Mouse (Mus musculus) kidney, postnatal 0 days (tissue): ENCODE results near the gene Hspa1l. TPM values are rescaled to one million over a fixed set of nuclear protein-coding genes. Genes with fewer than 3 reads are reported as not detected.
"Not testable (repeated sequence)": the region's sequence is repeated elsewhere in the genome, so short reads cannot be mapped to it uniquely, and the experiment has no call there.

Source experiments
- ATAC-seq: fragments of 200-750 bp; cut with Nextera tagmentation; replicated peaks from 2 replicates; pipeline ENCODE4 v1.8.0; 2017; ENCODE audit warnings: low read depth, moderate number of reproducible peaks, moderate TSS enrichment, moderate library complexity; ENCODE audit not compliant: low FRiP score
- DNase-seq: peaks from one replicate; pipeline ENCODE4 v3.0.0-alpha.2; 2016; ENCODE audit warnings: low spot score
- H3K27ac ChIP-seq: fragments of 300-500 bp; sonication (generic); 2 replicates; pipeline ENCODE4 v1.5.1; 2014; ENCODE audit warnings: mild to moderate bottlenecking
- H3K27me3 ChIP-seq: fragments of 300-500 bp; sonication (generic); 2 replicates; pipeline ENCODE4 v1.6.1; 2014; ENCODE audit warnings: low read length, mixed read lengths; ENCODE audit not compliant: insufficient read depth
- H3K36me3 ChIP-seq: fragments of 300-500 bp; sonication (generic); 2 replicates; pipeline ENCODE4 v1.6.1; 2014; ENCODE audit warnings: low read length, mixed read lengths; ENCODE audit not compliant: insufficient read depth
- H3K4me1 ChIP-seq: fragments of 300-500 bp; sonication (generic); replicated peaks from 2 replicates; pipeline ENCODE4 v1.6.1; 2014; ENCODE audit warnings: antibody characterized with exemption, low read length, mixed read lengths; ENCODE audit not compliant: insufficient read depth
- H3K4me2 ChIP-seq: fragments of 300-500 bp; sonication (generic); 2 replicates; pipeline ENCODE4 v1.6.1; 2014; ENCODE audit warnings: mild to moderate bottlenecking, low read length, moderate library complexity, mixed read lengths
- H3K4me3 ChIP-seq: fragments of 300-500 bp; sonication (generic); replicated peaks from 2 replicates; pipeline ENCODE4 v1.5.1; 2014; ENCODE audit warnings: low read depth, low read length
- H3K9ac ChIP-seq: fragments of 300-500 bp; sonication (generic); 2 replicates; pipeline ENCODE4 v1.6.1; 2014; ENCODE audit warnings: low read depth, low read length
- H3K9me3 ChIP-seq: fragments of 300-500 bp; sonication (generic); replicated peaks from 2 replicates; pipeline ENCODE4 v1.6.1; 2016; ENCODE audit warnings: low read length, inconsistent platforms, mixed read lengths
- CTCF ChIP-seq: IDR thresholded peaks from 2 replicates; pipeline ENCODE4 v1.5.1; 2016; ENCODE audit warnings: antibody characterized with exemption, low read depth, mild to moderate bottlenecking, moderate library complexity
- WGBS: fragments of 180-500 bp; shearing (Covaris S2); extraction: QIAGEN DNeasy Blood & Tissue Kit; methylation state at CpG from one replicate; pipeline ENCODE4 v1.1.7; 2014; 5-methylcytosine and 5-hydroxymethylcytosine counted together
- polyA plus RNA-seq: library from polyadenylated mRNA; unstranded; fragments of >200 nt; fragmentation: Nextera tagmentation; extraction: Ambion mirVana; gene quantifications from 2 replicates; pipeline ENCODE4 v1.2.1, GENCODE M21; 2015

Hspa1l gene
- polyA plus RNA-seq, 1 experiment from 2014 or later = 0.72 TPM

- Histone ChIP-seq H3K4me1 (0 out of 2 replicates have a peak, but pooled peaks cover 7% of the 10 kb centered on the region), H3K27me3 (no peaks in the 10 kb centered on the region), H3K9me3 (no peaks in the 10 kb centered on the region), H3K27ac (no peak overlapping the region), H3K9ac (no peak overlapping the region), H3K4me2 (no peak overlapping the region), H3K36me3 (peaks cover 1% of the 10 kb centered on the region; the same call in 1 of the 2 replicates), H3K4me3 (no peak overlapping the region)
- TF ChIP-seq CTCF = no peak
- 81% methylated on average over 3 of the region's 3 CpGs for WGBS
- ATAC-seq (no peak), DNase-seq (no peak)
Observed at GRCm38 (mm10) chr17:34955884-34956283, 16.6 kb upstream of the Hspa1l start.

GRCm38 (mm10) chr17:34956340-34956739 is 16.2 kb upstream of the Hspa1l start:
- WGBS = 32% methylated on average over 1 of the region's 1 CpGs
- peak; percentile 84 for DNase-seq

GRCm38 (mm10) chr17:34957291-34957690 is 15.2 kb upstream of the Hspa1l start:
- DNase-seq, H3K27ac ChIP-seq, H3K4me1 ChIP-seq, ATAC-seq, H3K9me3 ChIP-seq, H3K27me3 ChIP-seq, H3K4me3 ChIP-seq, H3K36me3 ChIP-seq, H3K4me2 ChIP-seq, H3K9ac ChIP-seq: not testable (repeated sequence)
- WGBS = 24% methylated on average over 28 of the region's 40 CpGs

More at GRCm38 (mm10) chr17:34956340-34956739, 16.2 kb upstream of the Hspa1l start:
- H3K4me2 ChIP-seq = no peak overlapping the region
- no peak overlapping the region for H3K9ac ChIP-seq
- no peak overlapping the region for H3K4me3 ChIP-seq
- no peaks in the 10 kb centered on the region for H3K9me3 ChIP-seq
- no peaks in the 10 kb centered on the region for H3K36me3 ChIP-seq
- no peaks in the 10 kb centered on the region for H3K27me3 ChIP-seq
- no peak for ATAC-seq
- peak; percentile 70 for TF ChIP-seq CTCF
- no peak overlapping the region for H3K27ac ChIP-seq
- H3K4me1 ChIP-seq = 0 out of 2 replicates have a peak, but pooled peaks cover 5% of the 10 kb centered on the region

- ATAC-seq = not testable (repeated sequence)
Observed at GRCm38 (mm10) chr17:34957966-34958365, 14.5 kb upstream of the Hspa1l start.

GRCm38 (mm10) chr17:34958734-34959129 is 13.8 kb upstream of the Hspa1l start:
- not testable (repeated sequence) for H3K36me3 ChIP-seq, H3K4me1 ChIP-seq, DNase-seq, H3K9me3 ChIP-seq, H3K27me3 ChIP-seq, H3K9ac ChIP-seq
- peak overlapping the region; percentile 39; the same call in 1 of the 2 replicates for H3K4me3 ChIP-seq
- 2% methylated on average over 12 of the region's 47 CpGs for WGBS
- peak; percentile 22; the same call in 1 of the 2 replicates for ATAC-seq
- peak overlapping the region; percentile 96; the same call in 1 of the 2 replicates for H3K27ac ChIP-seq
- peak overlapping the region; percentile 48 for H3K4me2 ChIP-seq

More at GRCm38 (mm10) chr17:34957966-34958365, 14.5 kb upstream of the Hspa1l start:
- H3K36me3 ChIP-seq, H3K9me3 ChIP-seq, H3K27me3 ChIP-seq, DNase-seq, H3K4me3 ChIP-seq, H3K4me2 ChIP-seq, H3K9ac ChIP-seq, H3K27ac ChIP-seq, H3K4me1 ChIP-seq: not testable (repeated sequence)
- 20% methylated on average over 16 of the region's 40 CpGs for WGBS

GRCm38 (mm10) chr17:34959130-34959778 is 13.2 kb upstream of the Hspa1l start, which contains the start of gene Hspa1b:
TSS of gene Hspa1b (minus strand) at chr17:34959238.
- Histone ChIP-seq H3K4me2 (peak within 1 kb of the TSS; percentile 62), H3K27ac (peak within 1 kb of the TSS; percentile 96), H3K9ac (peak within 1 kb of the TSS; percentile 43; the same call in 1 of the 2 replicates), H3K4me3 (peak within 1 kb of the TSS; percentile 39)
- not testable (repeated sequence) for H3K36me3 ChIP-seq, H3K4me1 ChIP-seq, H3K27me3 ChIP-seq, H3K9me3 ChIP-seq
- peak; percentile 89 for ATAC-seq
- peak; percentile 97 for DNase-seq
- under 1% methylated on average over 29 of the region's 32 CpGs for WGBS
